Mouse (Mus musculus) forebrain, embryonic 11.5 days (tissue): ENCODE measurements around the gene Prox1. TPM values are rescaled to one million over a fixed set of nuclear protein-coding genes. Genes with fewer than 3 reads are reported as not detected.

Experiments
- ATAC-seq: fragments of 200-750 bp; cut with Nextera tagmentation; replicated peaks from 2 replicates; pipeline ENCODE4 v1.8.0; 2017; ENCODE audit warnings: moderate TSS enrichment; ENCODE audit not compliant: low FRiP score
- DNase-seq: peaks from one replicate; pipeline ENCODE4 v3.0.0-alpha.2; 2017; ENCODE audit warnings: low spot score
- H3K27ac ChIP-seq: fragments of 300-500 bp; sonication (generic); 2 replicates; pipeline ENCODE4 v1.5.1; 2014; ENCODE audit warnings: low read depth, low read length
- H3K27me3 ChIP-seq: fragments of 300-500 bp; sonication (generic); 2 replicates; pipeline ENCODE4 v1.6.1; 2014; ENCODE audit warnings: mild to moderate bottlenecking, low read length, mixed read lengths; ENCODE audit not compliant: control insufficient read depth, insufficient read depth
- H3K36me3 ChIP-seq: fragments of 300-500 bp; sonication (generic); 2 replicates; pipeline ENCODE4 v1.6.1; 2014; ENCODE audit warnings: mild to moderate bottlenecking, low read length, moderate library complexity, mixed read lengths; ENCODE audit not compliant: control insufficient read depth, insufficient read depth
- H3K4me1 ChIP-seq: fragments of 300-500 bp; sonication (generic); replicated peaks from 2 replicates; pipeline ENCODE4 v1.6.1; 2014; ENCODE audit warnings: low read length, mixed read lengths; ENCODE audit not compliant: control insufficient read depth, insufficient read depth
- H3K4me2 ChIP-seq: fragments of 300-500 bp; sonication (generic); 2 replicates; pipeline ENCODE4 v1.6.1; 2014; ENCODE audit warnings: low read depth, mild to moderate bottlenecking, low read length, moderate library complexity, mixed read lengths; ENCODE audit not compliant: severe bottlenecking
- H3K4me3 ChIP-seq: fragments of 300-500 bp; sonication (generic); 2 replicates; pipeline ENCODE4 v1.5.1; 2014; ENCODE audit warnings: low read depth, low read length
- H3K9ac ChIP-seq: fragments of 300-500 bp; sonication (generic); 2 replicates; pipeline ENCODE4 v1.6.1; 2014; ENCODE audit warnings: low read length
- H3K9me3 ChIP-seq: fragments of 300-500 bp; sonication (generic); 2 replicates; pipeline ENCODE4 v1.6.1; 2016; ENCODE audit warnings: low read length, mixed read lengths; ENCODE audit not compliant: control insufficient read depth
- WGBS: fragments of 180-500 bp; shearing (Covaris S2); extraction: QIAGEN DNeasy Blood & Tissue Kit; methylation state at CpG from one replicate; pipeline ENCODE4 v1.1.7; 2014; 5-methylcytosine and 5-hydroxymethylcytosine counted together
- polyA plus RNA-seq: library from polyadenylated mRNA; unstranded; fragments of >200 nt; fragmentation: Nextera tagmentation; extraction: Ambion mirVana; gene quantifications from 2 replicates; pipeline ENCODE4 v1.2.1, GENCODE M21; 2014

Prox1 gene
- polyA plus RNA-seq: 7.6 and 8.5 TPM in 2 replicates

DNA sequence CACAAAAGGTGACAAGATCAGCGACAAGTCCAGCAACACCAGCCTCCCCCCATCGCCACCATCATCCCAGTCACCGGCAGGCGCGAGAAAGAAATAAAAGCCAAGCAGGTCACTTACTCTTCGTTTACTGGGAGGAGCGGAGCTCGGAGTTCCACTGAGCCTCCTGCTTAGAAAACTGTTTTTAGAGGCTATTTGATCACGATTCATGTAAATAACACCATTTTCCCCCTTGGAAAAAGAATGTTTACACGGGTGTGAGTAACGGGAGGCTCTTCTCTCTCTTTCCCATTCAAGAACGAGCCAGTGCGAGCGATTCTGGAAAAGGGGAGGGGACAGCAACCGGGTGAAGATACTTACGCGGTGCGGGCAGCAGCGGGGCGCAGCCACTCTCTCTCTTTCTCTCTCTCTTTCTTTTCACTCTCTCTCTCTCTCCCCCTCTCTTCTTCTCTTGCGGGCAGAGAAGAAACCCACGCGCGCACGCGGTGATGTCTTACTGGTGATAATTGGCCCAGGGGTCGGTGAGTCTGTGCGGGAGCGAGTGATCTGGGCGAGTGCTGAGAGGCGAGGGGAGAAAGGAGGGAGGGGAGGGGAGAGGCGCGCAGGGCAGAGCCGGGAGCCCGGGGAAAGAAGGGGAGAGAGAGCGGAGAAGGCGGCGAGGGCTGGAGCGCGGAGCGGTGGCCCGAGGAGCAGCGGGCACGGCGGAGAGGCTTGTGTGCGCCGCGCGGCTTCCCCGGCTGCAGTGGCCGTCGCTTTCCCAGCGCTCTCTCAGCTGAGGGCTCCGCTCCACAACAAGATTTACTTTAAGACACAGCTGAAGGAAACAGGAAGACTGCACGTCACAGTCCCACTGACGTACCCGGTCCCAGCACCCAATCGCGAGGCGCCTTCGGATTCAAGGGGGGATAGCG is at the start of gene Prox1:
TSS of gene Prox1 (minus strand) at position 804 of the 908 bp plus-strand sequence.
- peak; percentile 91 for DNase-seq
- Histone ChIP-seq H3K27ac (peak within 1 kb of the TSS; percentile 83), H3K9ac (peak within 1 kb of the TSS; percentile 78), H3K4me1 (peaks cover 15% of the 10 kb centered on the region), H3K9me3 (no peaks in the 10 kb centered on the region), H3K27me3 (peaks cover 30% of the 10 kb centered on the region), H3K36me3 (no peaks in the 10 kb centered on the region), H3K4me2 (peak within 1 kb of the TSS; percentile 95), H3K4me3 (peak within 1 kb of the TSS; percentile 62)
- WGBS: under 1% methylated on average over 61 of the region's 62 CpGs
- peak; percentile 85 for ATAC-seq

DNA sequence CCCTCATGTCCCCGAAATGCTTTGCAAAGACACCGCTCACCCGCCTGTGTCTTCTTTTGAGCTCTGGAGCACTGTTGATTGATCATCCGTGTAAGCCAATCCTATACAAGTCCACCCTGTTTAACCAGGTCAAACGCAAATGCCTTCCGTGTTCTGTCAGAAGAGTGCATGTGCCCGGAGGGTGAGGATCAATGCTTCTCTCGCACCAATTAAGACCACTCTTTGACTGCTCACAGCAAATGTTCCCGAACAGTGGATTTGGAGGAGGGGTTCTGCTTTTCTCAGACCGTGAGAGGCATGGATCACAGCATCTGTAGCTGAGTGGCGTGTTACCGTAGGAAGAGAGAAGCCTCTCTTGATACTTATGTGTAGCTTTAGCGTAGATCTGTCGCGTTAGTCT is 46.1 kb upstream of the Prox1 start:
- DNase-seq: no peak

DNA sequence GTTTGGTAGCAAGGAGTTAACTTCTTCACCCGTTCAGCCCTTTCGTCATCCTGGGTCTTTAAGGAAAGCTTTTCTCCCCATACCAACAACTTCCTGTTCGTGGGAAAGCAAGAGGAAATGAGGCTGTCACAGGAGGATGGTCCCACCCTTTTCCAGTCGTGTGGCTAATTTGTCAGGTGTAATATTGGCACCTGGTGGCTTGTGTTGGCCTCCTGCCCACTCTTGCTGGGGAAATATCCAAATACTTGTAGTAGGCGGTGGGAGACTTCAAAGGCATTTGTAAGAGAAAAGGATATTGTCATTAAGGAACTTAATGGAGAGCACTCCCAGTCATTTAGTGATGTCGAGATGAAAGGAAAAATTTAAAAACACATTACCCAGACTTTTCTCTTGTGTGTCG is 44.1 kb upstream of the Prox1 start:
- H3K4me2 ChIP-seq: no peak overlapping the region
- H3K27ac ChIP-seq: no peak overlapping the region
- no peaks in the 10 kb centered on the region for H3K36me3 ChIP-seq
- DNase-seq: no peak
- H3K4me3 ChIP-seq: no peak overlapping the region
- no peaks in the 10 kb centered on the region for H3K4me1 ChIP-seq
- no peaks in the 10 kb centered on the region for H3K27me3 ChIP-seq
- ATAC-seq: no peak
- 79% methylated on average over 7 of the region's 7 CpGs for WGBS
- peaks cover 4% of the 10 kb centered on the region; the same call in 1 of the 2 replicates for H3K9me3 ChIP-seq
- no peak overlapping the region for H3K9ac ChIP-seq

More for the DNA sequence above, 46.1 kb upstream of the Prox1 start:
- Histone ChIP-seq H3K27me3 (no peaks in the 10 kb centered on the region), H3K27ac (no peak overlapping the region), H3K36me3 (no peaks in the 10 kb centered on the region), H3K4me3 (no peak overlapping the region), H3K4me2 (no peak overlapping the region), H3K4me1 (no peaks in the 10 kb centered on the region), H3K9ac (no peak overlapping the region), H3K9me3 (peaks cover 4% of the 10 kb centered on the region; the same call in 1 of the 2 replicates)
- no peak for ATAC-seq
- 86% methylated on average over 15 of the region's 15 CpGs for WGBS

DNA sequence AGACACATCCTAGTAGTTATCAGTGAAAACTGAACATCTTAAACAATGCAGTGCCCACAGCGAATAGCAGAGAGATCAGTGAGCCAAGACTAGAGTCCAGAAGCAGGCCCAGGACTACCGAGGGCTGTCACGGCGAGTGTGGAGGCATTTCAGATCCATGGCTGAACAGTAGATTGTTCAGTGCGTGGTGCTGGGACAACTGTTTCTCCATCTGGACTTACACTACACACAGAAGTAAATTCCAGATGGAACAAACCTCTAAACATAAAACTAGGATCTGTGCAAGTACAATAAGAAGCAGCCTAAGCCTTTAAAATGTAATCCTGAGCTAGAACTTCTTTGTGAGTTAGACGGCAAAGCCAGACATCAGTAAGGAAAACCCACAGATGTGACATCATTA is 42.7 kb upstream of the Prox1 start:
- Histone ChIP-seq H3K36me3 (no peaks in the 10 kb centered on the region), H3K9me3 (peaks cover 4% of the 10 kb centered on the region; the same call in 1 of the 2 replicates), H3K27me3 (no peaks in the 10 kb centered on the region), H3K4me1 (no peaks in the 10 kb centered on the region), H3K9ac (no peak overlapping the region), H3K27ac (no peak overlapping the region), H3K4me3 (no peak overlapping the region), H3K4me2 (no peak overlapping the region)
- DNase-seq: no peak
- 93% methylated on average over 6 of the region's 6 CpGs for WGBS
- no peak for ATAC-seq

DNA sequence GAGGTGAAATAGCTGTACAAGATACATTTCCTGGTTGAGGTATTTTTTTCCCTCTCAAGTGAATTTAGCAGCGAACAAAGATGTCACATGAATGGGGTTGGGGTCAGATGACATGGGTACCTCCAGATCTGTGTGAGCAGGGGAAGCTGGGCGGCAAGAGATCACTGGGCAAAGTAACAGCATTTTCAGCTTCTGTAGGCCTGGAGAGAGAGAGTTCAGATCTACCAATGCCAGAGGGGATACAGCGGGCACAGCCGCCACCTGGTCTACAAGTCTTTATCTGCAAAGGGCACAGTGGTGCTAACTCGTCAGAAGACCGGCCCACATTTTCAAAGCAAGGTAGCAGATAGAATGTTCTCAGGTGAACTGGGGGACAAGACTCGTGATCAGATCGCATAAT is 36.7 kb upstream of the Prox1 start:
- H3K4me2 ChIP-seq: no peak overlapping the region
- DNase-seq: no peak
- no peak for ATAC-seq
- H3K4me3 ChIP-seq: no peak overlapping the region
- H3K4me1 ChIP-seq: no peaks in the 10 kb centered on the region
- no peaks in the 10 kb centered on the region for H3K9me3 ChIP-seq
- H3K36me3 ChIP-seq: no peaks in the 10 kb centered on the region
- no peak overlapping the region for H3K27ac ChIP-seq
- WGBS: 89% methylated on average over 8 of the region's 8 CpGs
- no peak overlapping the region for H3K9ac ChIP-seq
- no peaks in the 10 kb centered on the region for H3K27me3 ChIP-seq

DNA sequence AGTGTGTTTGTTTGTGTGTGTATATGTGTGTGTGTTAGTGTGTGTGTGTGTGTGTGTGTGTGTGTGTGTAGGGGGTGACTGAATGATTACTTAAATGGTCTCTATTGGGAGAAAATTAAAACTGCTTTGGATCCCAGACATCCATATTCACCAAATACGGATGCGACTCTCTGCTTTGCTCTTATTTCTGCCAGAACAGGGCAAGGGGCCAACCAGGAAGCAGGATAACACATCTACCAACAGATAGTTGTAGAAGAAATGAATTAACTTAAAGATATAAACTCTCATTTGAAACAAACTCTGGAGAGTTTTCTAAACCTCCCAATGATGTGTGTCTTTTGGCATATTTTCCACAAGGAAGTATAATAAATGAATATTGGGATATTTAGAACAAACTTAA is 35.2 kb upstream of the Prox1 start:
- 93% methylated on average over 2 of the region's 2 CpGs for WGBS
- Histone ChIP-seq H3K36me3 (no peaks in the 10 kb centered on the region), H3K4me2 (no peak overlapping the region), H3K4me1 (no peaks in the 10 kb centered on the region), H3K27me3 (no peaks in the 10 kb centered on the region), H3K9me3 (no peaks in the 10 kb centered on the region), H3K27ac (no peak overlapping the region), H3K4me3 (no peak overlapping the region), H3K9ac (no peak overlapping the region)
- DNase-seq: no peak
- no peak for ATAC-seq

DNA sequence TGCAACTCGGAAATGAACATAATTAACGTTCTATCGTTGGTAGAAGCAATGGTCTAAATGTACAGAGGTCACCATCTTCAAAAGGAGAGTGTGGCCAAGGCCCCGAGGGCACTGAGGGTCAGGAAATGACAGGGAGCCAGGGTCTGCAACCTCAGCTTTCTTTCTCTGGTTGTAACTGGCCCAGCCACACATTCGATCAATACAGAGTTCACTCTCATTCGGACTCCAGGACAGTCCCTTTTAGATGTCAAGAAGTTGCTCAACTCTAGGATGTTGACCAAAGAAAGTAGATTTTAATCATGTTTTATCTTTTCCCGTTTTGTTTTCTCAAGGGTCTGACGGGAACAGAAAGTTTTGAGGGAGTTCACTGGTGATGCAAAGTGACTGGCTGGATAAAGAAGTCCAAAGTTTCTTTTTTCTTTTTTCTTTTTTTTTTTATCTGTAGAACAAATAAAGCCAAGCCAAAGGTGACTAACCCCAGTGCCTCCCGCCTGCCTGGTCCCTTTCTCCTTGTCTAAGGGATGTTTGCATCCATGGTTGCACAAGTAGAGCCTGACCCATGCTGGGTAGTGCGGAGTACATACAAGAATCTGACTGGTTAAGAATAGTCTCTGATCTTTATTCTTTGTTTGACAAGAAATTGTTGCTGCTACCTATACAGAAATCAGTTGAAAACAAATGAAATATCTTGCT is 34.0 kb upstream of the Prox1 start:
- DNase-seq (no peak), ATAC-seq (no peak)
- Histone ChIP-seq H3K36me3 (no peaks in the 10 kb centered on the region), H3K9ac (no peak overlapping the region), H3K4me2 (no peak overlapping the region), H3K27ac (no peak overlapping the region), H3K4me1 (no peaks in the 10 kb centered on the region), H3K4me3 (no peak overlapping the region), H3K27me3 (no peaks in the 10 kb centered on the region), H3K9me3 (no peaks in the 10 kb centered on the region)
- WGBS: 67% methylated on average over 10 of the region's 10 CpGs

DNA sequence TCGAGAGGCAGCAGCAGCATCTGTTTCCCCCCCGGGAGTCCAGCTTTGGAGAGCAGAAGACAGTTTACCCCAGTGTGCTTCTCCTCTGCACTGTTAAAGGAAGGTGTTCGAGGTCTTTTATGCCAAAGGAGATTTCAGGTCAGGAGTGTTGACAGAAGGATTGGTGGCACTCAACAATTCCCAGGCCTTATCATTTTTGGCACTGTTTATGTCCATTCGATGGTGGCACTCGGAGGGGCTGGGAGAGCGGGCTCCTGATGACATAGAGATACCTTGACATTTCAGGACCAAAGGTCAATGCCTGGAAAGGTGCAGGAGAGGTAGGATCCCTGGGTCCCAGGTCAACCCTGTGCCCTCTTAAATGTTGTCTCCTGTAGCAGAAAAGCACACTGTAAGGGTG is 31.2 kb upstream of the Prox1 start:
- 90% methylated on average over 6 of the region's 6 CpGs for WGBS
- Histone ChIP-seq H3K4me3 (no peak overlapping the region), H3K9me3 (no peaks in the 10 kb centered on the region), H3K9ac (no peak overlapping the region), H3K4me1 (no peaks in the 10 kb centered on the region), H3K4me2 (no peak overlapping the region), H3K36me3 (no peaks in the 10 kb centered on the region), H3K27me3 (no peaks in the 10 kb centered on the region), H3K27ac (no peak overlapping the region)
- ATAC-seq (no peak), DNase-seq (no peak)
